Mouse (Mus musculus): ENCODE data around the gene Fam129a. TPM values are rescaled to one million over a fixed set of nuclear protein-coding genes. Genes with fewer than 3 reads are reported as not detected.

Fam129a gene
- polyA plus RNA-seq, 1 experiment from 2014 or later = 13.8 TPM

GRCm38 (mm10) chr1:151646380-151646779, 75.4 kb downstream of the Fam129a start:
- WGBS (ENCODE audit: insufficient replicate concordance) = 64% methylated on average over 3 of the region's 3 CpGs
- H3K4me1 ChIP-seq (ENCODE audit: control insufficient read depth, low read depth, low read length) = no peaks in the 10 kb centered on the region
- no peak overlapping the region for H3K27ac ChIP-seq (ENCODE audit: low read length)
- no peaks in the 10 kb centered on the region for H3K27me3 ChIP-seq (ENCODE audit: control insufficient read depth, insufficient read depth, low read depth, low read length)
- no peak overlapping the region for H3K9ac ChIP-seq (ENCODE audit: low read depth, low read length)
- H3K9me3 ChIP-seq (replicated peaks; ENCODE audit: control insufficient read depth, low read length) = no peaks in the 10 kb centered on the region
- no peak overlapping the region for H3K4me2 ChIP-seq (ENCODE audit: low read depth, low read length)
- no peak for ATAC-seq (ENCODE audit: low read depth)
- H3K4me3 ChIP-seq (ENCODE audit: low read depth, low read length) = no peak overlapping the region
- H3K36me3 ChIP-seq (ENCODE audit: control insufficient read depth, insufficient read depth) = no peaks in the 10 kb centered on the region

- Histone ChIP-seq H3K4me2 (ENCODE audit: low read depth, low read length) (no peak overlapping the region), H3K4me1 (ENCODE audit: control insufficient read depth, low read depth, low read length) (no peaks in the 10 kb centered on the region), H3K27me3 (ENCODE audit: control insufficient read depth, insufficient read depth, low read depth, low read length) (no peaks in the 10 kb centered on the region), H3K36me3 (ENCODE audit: control insufficient read depth, insufficient read depth) (no peaks in the 10 kb centered on the region), H3K27ac (ENCODE audit: low read length) (no peak overlapping the region), H3K9ac (ENCODE audit: low read depth, low read length) (no peak overlapping the region), H3K9me3 (replicated peaks; ENCODE audit: control insufficient read depth, low read length) (no peaks in the 10 kb centered on the region), H3K4me3 (ENCODE audit: low read depth, low read length) (no peak overlapping the region)
- 68% methylated on average over 4 of the region's 4 CpGs for WGBS (ENCODE audit: insufficient replicate concordance)
- no peak for ATAC-seq (ENCODE audit: low read depth)
Observed at GRCm38 (mm10) chr1:151648099-151648498, 77.1 kb downstream of the Fam129a start.

- ATAC-seq (ENCODE audit: low read depth) = no peak
- Histone ChIP-seq H3K9me3 (replicated peaks; ENCODE audit: control insufficient read depth, low read length) (no peaks in the 10 kb centered on the region), H3K4me1 (ENCODE audit: control insufficient read depth, low read depth, low read length) (no peaks in the 10 kb centered on the region), H3K27me3 (ENCODE audit: control insufficient read depth, insufficient read depth, low read depth, low read length) (no peaks in the 10 kb centered on the region), H3K4me2 (ENCODE audit: low read depth, low read length) (no peak overlapping the region), H3K9ac (ENCODE audit: low read depth, low read length) (no peak overlapping the region), H3K4me3 (ENCODE audit: low read depth, low read length) (no peak overlapping the region), H3K36me3 (ENCODE audit: control insufficient read depth, insufficient read depth) (no peaks in the 10 kb centered on the region), H3K27ac (ENCODE audit: low read length) (no peak overlapping the region)
- WGBS (ENCODE audit: insufficient replicate concordance) = 57% methylated on average over 7 of the region's 7 CpGs
Observed at GRCm38 (mm10) chr1:151657042-151657605, 86.1 kb downstream of the Fam129a start.

GRCm38 (mm10) chr1:151658291-151658830, 87.4 kb downstream of the Fam129a start:
- ATAC-seq (ENCODE audit: low read depth) = no peak

GRCm38 (mm10) chr1:151659636-151660035, 88.7 kb downstream of the Fam129a start:
- no peaks in the 10 kb centered on the region for H3K27me3 ChIP-seq (ENCODE audit: control insufficient read depth, insufficient read depth, low read depth, low read length)
- H3K4me3 ChIP-seq (ENCODE audit: low read depth, low read length) = no peak overlapping the region
- 32% methylated on average over 8 of the region's 8 CpGs for WGBS (ENCODE audit: insufficient replicate concordance)
- H3K36me3 ChIP-seq (ENCODE audit: control insufficient read depth, insufficient read depth) = no peaks in the 10 kb centered on the region
- H3K4me2 ChIP-seq (ENCODE audit: low read depth, low read length) = no peak overlapping the region
- no peak overlapping the region for H3K27ac ChIP-seq (ENCODE audit: low read length)
- no peaks in the 10 kb centered on the region for H3K4me1 ChIP-seq (ENCODE audit: control insufficient read depth, low read depth, low read length)
- no peak overlapping the region for H3K9ac ChIP-seq (ENCODE audit: low read depth, low read length)
- ATAC-seq (ENCODE audit: low read depth) = no peak
- no peaks in the 10 kb centered on the region for H3K9me3 ChIP-seq (replicated peaks; ENCODE audit: control insufficient read depth, low read length)

More at GRCm38 (mm10) chr1:151658291-151658830, 87.4 kb downstream of the Fam129a start:
- Histone ChIP-seq H3K9ac (ENCODE audit: low read depth, low read length) (no peak overlapping the region), H3K4me1 (ENCODE audit: control insufficient read depth, low read depth, low read length) (no peaks in the 10 kb centered on the region), H3K9me3 (replicated peaks; ENCODE audit: control insufficient read depth, low read length) (no peaks in the 10 kb centered on the region), H3K27ac (ENCODE audit: low read length) (no peak overlapping the region), H3K36me3 (ENCODE audit: control insufficient read depth, insufficient read depth) (no peaks in the 10 kb centered on the region), H3K4me2 (ENCODE audit: low read depth, low read length) (no peak overlapping the region), H3K27me3 (ENCODE audit: control insufficient read depth, insufficient read depth, low read depth, low read length) (no peaks in the 10 kb centered on the region), H3K4me3 (ENCODE audit: low read depth, low read length) (no peak overlapping the region)
- WGBS (ENCODE audit: insufficient replicate concordance) = 68% methylated on average over 19 of the region's 19 CpGs

- Histone ChIP-seq H3K27me3 (ENCODE audit: control insufficient read depth, insufficient read depth, low read depth, low read length) (no peaks in the 10 kb centered on the region), H3K9me3 (replicated peaks; ENCODE audit: control insufficient read depth, low read length) (no peaks in the 10 kb centered on the region), H3K4me3 (ENCODE audit: low read depth, low read length) (no peak overlapping the region), H3K4me2 (ENCODE audit: low read depth, low read length) (no peak overlapping the region), H3K9ac (ENCODE audit: low read depth, low read length) (no peak overlapping the region), H3K4me1 (ENCODE audit: control insufficient read depth, low read depth, low read length) (no peaks in the 10 kb centered on the region), H3K36me3 (ENCODE audit: control insufficient read depth, insufficient read depth) (no peaks in the 10 kb centered on the region), H3K27ac (ENCODE audit: low read length) (no peak overlapping the region)
- 46% methylated on average over 4 of the region's 4 CpGs for WGBS (ENCODE audit: insufficient replicate concordance)
- no peak for ATAC-seq (ENCODE audit: low read depth)
Observed at GRCm38 (mm10) chr1:151660251-151660650, 89.3 kb downstream of the Fam129a start.

GRCm38 (mm10) chr1:151660883-151661282, 89.9 kb downstream of the Fam129a start:
- H3K9ac ChIP-seq (ENCODE audit: low read depth, low read length) = no peak overlapping the region
- H3K27ac ChIP-seq (ENCODE audit: low read length) = no peak overlapping the region
- no peak overlapping the region for H3K4me3 ChIP-seq (ENCODE audit: low read depth, low read length)
- no peaks in the 10 kb centered on the region for H3K27me3 ChIP-seq (ENCODE audit: control insufficient read depth, insufficient read depth, low read depth, low read length)
- no peak overlapping the region for H3K4me2 ChIP-seq (ENCODE audit: low read depth, low read length)
- H3K36me3 ChIP-seq (ENCODE audit: control insufficient read depth, insufficient read depth) = no peaks in the 10 kb centered on the region
- ATAC-seq (ENCODE audit: low read depth) = no peak
- H3K4me1 ChIP-seq (ENCODE audit: control insufficient read depth, low read depth, low read length) = no peaks in the 10 kb centered on the region
- WGBS (ENCODE audit: insufficient replicate concordance) = 62% methylated on average over 6 of the region's 6 CpGs
- H3K9me3 ChIP-seq (replicated peaks; ENCODE audit: control insufficient read depth, low read length) = no peaks in the 10 kb centered on the region

GRCm38 (mm10) chr1:151661684-151662439, 90.9 kb downstream of the Fam129a start:
- WGBS (ENCODE audit: insufficient replicate concordance) = 57% methylated on average over 7 of the region's 7 CpGs

GRCm38 (mm10) chr1:151662958-151663357, 92.0 kb downstream of the Fam129a start:
- no peak overlapping the region for H3K4me2 ChIP-seq (ENCODE audit: low read depth, low read length)
- no peak overlapping the region for H3K4me3 ChIP-seq (ENCODE audit: low read depth, low read length)
- no peaks in the 10 kb centered on the region for H3K27me3 ChIP-seq (ENCODE audit: control insufficient read depth, insufficient read depth, low read depth, low read length)
- H3K27ac ChIP-seq (ENCODE audit: low read length) = no peak overlapping the region
- H3K4me1 ChIP-seq (ENCODE audit: control insufficient read depth, low read depth, low read length) = peaks cover 9% of the 10 kb centered on the region
- H3K9ac ChIP-seq (ENCODE audit: low read depth, low read length) = no peak overlapping the region
- no peak for ATAC-seq (ENCODE audit: low read depth)
- 53% methylated on average over 6 of the region's 6 CpGs for WGBS (ENCODE audit: insufficient replicate concordance)
- H3K9me3 ChIP-seq (replicated peaks; ENCODE audit: control insufficient read depth, low read length) = no peaks in the 10 kb centered on the region
- no peaks in the 10 kb centered on the region for H3K36me3 ChIP-seq (ENCODE audit: control insufficient read depth, insufficient read depth)

More at GRCm38 (mm10) chr1:151661684-151662439, 90.9 kb downstream of the Fam129a start:
- ATAC-seq (ENCODE audit: low read depth) = no peak
- no peaks in the 10 kb centered on the region for H3K36me3 ChIP-seq (ENCODE audit: control insufficient read depth, insufficient read depth)
- H3K27me3 ChIP-seq (ENCODE audit: control insufficient read depth, insufficient read depth, low read depth, low read length) = no peaks in the 10 kb centered on the region
- H3K4me3 ChIP-seq (ENCODE audit: low read depth, low read length) = no peak overlapping the region
- peaks cover under 1% of the 10 kb centered on the region for H3K4me1 ChIP-seq (ENCODE audit: control insufficient read depth, low read depth, low read length)
- H3K9me3 ChIP-seq (replicated peaks; ENCODE audit: control insufficient read depth, low read length) = no peaks in the 10 kb centered on the region
- no peak overlapping the region for H3K4me2 ChIP-seq (ENCODE audit: low read depth, low read length)
- H3K27ac ChIP-seq (ENCODE audit: low read length) = no peak overlapping the region
- H3K9ac ChIP-seq (ENCODE audit: low read depth, low read length) = no peak overlapping the region
